Mouse (Mus musculus): ENCODE results near the gene Gm45233.
A peak's percentile ranks its signal among the peaks of the same experiment; 100 is the strongest.

Gene Gm45233

GRCm38 (mm10) chr7:43448246-43448645 lies 4.3 kb downstream of the Gm45233 start:
- no peak for DNase-seq (ENCODE audit: inconsistent ontology term)

GRCm38 (mm10) chr7:43449811-43450210 lies 5.9 kb downstream of the Gm45233 start:
- DNase-seq (ENCODE audit: inconsistent ontology term): no peak

- no peak for DNase-seq (ENCODE audit: inconsistent ontology term)
Measured at GRCm38 (mm10) chr7:43451726-43452125, 7.8 kb downstream of the Gm45233 start.

GRCm38 (mm10) chr7:43452609-43453008 lies 8.7 kb downstream of the Gm45233 start:
- peak; percentile 16 for DNase-seq (ENCODE audit: inconsistent ontology term)

- DNase-seq (ENCODE audit: inconsistent ontology term): no peak
Measured at GRCm38 (mm10) chr7:43453599-43454355, 9.8 kb downstream of the Gm45233 start.

GRCm38 (mm10) chr7:43454371-43454770 lies 10.4 kb downstream of the Gm45233 start:
- no peak for DNase-seq (ENCODE audit: inconsistent ontology term)

GRCm38 (mm10) chr7:43462851-43463250 lies 18.9 kb downstream of the Gm45233 start, which contains the start of gene Vsig10l:
Vsig10l (plus strand) TSS chr7:43463151.
- DNase-seq (ENCODE audit: inconsistent ontology term): no peak

GRCm38 (mm10) chr7:43463976-43464375 lies 20.0 kb downstream of the Gm45233 start:
- DNase-seq (ENCODE audit: inconsistent ontology term): no peak

- no peak for DNase-seq (ENCODE audit: inconsistent ontology term)
Measured at GRCm38 (mm10) chr7:43464864-43465343, 21.0 kb downstream of the Gm45233 start.

- peak; percentile 95 for DNase-seq (ENCODE audit: inconsistent ontology term)
Measured at GRCm38 (mm10) chr7:43465344-43466098, 21.6 kb downstream of the Gm45233 start.

GRCm38 (mm10) chr7:43466099-43466694 lies 22.3 kb downstream of the Gm45233 start:
- peak; percentile 88 for DNase-seq (ENCODE audit: inconsistent ontology term)

GRCm38 (mm10) chr7:43470373-43470772 lies 26.4 kb downstream of the Gm45233 start:
- DNase-seq (ENCODE audit: inconsistent ontology term): peak; percentile 24

GRCm38 (mm10) chr7:43475706-43476105 lies 31.8 kb downstream of the Gm45233 start:
- DNase-seq (ENCODE audit: inconsistent ontology term): no peak

- DNase-seq (ENCODE audit: inconsistent ontology term): no peak
Measured at GRCm38 (mm10) chr7:43476376-43476775, 32.4 kb downstream of the Gm45233 start.

GRCm38 (mm10) chr7:43481191-43481590 lies 37.3 kb downstream of the Gm45233 start:
- peak; percentile 89 for DNase-seq (ENCODE audit: inconsistent ontology term)

- DNase-seq (ENCODE audit: inconsistent ontology term): peak; percentile 43
Measured at GRCm38 (mm10) chr7:43482090-43482716, 38.3 kb downstream of the Gm45233 start.

GRCm38 (mm10) chr7:43483236-43483635 lies 39.3 kb downstream of the Gm45233 start:
- DNase-seq (ENCODE audit: inconsistent ontology term): peak; percentile 50

- DNase-seq (ENCODE audit: inconsistent ontology term): peak; percentile 80
Measured at GRCm38 (mm10) chr7:43488646-43489045, 44.7 kb downstream of the Gm45233 start.

- DNase-seq (ENCODE audit: inconsistent ontology term): peak; percentile 12
Measured at GRCm38 (mm10) chr7:43489631-43490125, 45.8 kb downstream of the Gm45233 start, which contains the start of gene Iglon5. Iglon5 (minus strand) TSS chr7:43490075.

GRCm38 (mm10) chr7:43490182-43490584 lies 46.3 kb downstream of the Gm45233 start:
- peak; percentile 85 for DNase-seq (ENCODE audit: inconsistent ontology term)

GRCm38 (mm10) chr7:43490861-43491260 lies 46.9 kb downstream of the Gm45233 start:
- DNase-seq (ENCODE audit: inconsistent ontology term): no peak
